Comparison of ENCODE assay signal across 12 mouse cellular contexts in genomic region chr14:30130092-30130491, GRCm38 (mm10).
DNase-seq lines count a peak whose midpoint lies in the region; TF ChIP-seq lines count a peak whose summit lies in the region.
"Had no signal": no experiment of that assay in that cellular context is flagged by ENCODE, and none has a peak within 500 bp of the region (broad histone marks: within the 10 kb centered on the region; RNA-seq: fewer than 3 reads in every experiment).

No protein-coding gene starts in this region.

- H3K27me3 ChIP-seq in ES-Bruce4 (ENCODE audit: control insufficient read depth, insufficient read depth, low read length, poor library complexity, severe bottlenecking) = no peaks in the 10 kb centered on the region
- H3K27me3 ChIP-seq: forebrain, embryonic 13.5 days had no signal

- TF ChIP-seq POLR2A in ES-Bruce4 (IDR thresholded peaks at IDR 0.05; ENCODE audit: insufficient read depth, low read length) = no peak

- no peak for TF ChIP-seq CTCF in ES-Bruce4 (IDR thresholded peaks at IDR 0.05; ENCODE audit: low read depth, low read length)

- no peaks in the 10 kb centered on the region for H3K36me3 ChIP-seq in ES-Bruce4 (ENCODE audit: control insufficient read depth, insufficient read depth, low read length, poor library complexity, severe bottlenecking)
- H3K36me3 ChIP-seq: embryonic facial prominence, embryonic 10.5 days; heart, embryonic 10.5 days; hindbrain, embryonic 12.5 days had no signal

- TF ChIP-seq EP300 in ES-Bruce4 (IDR thresholded peaks at IDR 0.05; ENCODE audit: insufficient read depth, low read depth, low read length) = no peak

- no peaks in the 10 kb centered on the region for H3K4me1 ChIP-seq in ES-Bruce4 (ENCODE audit: control insufficient read depth, insufficient read depth, low read length)
- H3K4me1 ChIP-seq: forebrain, embryonic 13.5 days had no signal

- peak; percentile 24 to 40 for DNase-seq in cerebellum, adult 18-20 months
- no peak for DNase-seq in cerebellum, adult 8-10 months
- DNase-seq in cerebellum, adult 9-10 months = peak; percentile 36
- peak; percentile 69 to 72 for DNase-seq in cerebellum, postnatal 25 days
- DNase-seq in B cell, adult 2 months = no peak
- no peak for DNase-seq in frontal cortex, postnatal 10 days (ENCODE audit: low spot score in 2 of 2)

- H3K9ac ChIP-seq in ES-Bruce4 (ENCODE audit: low read depth, poor library complexity, severe bottlenecking) = no peak overlapping the region
- H3K9ac ChIP-seq: forebrain, embryonic 13.5 days; forebrain, postnatal 0 days; hindbrain, embryonic 12.5 days had no signal

- H3K9me3 ChIP-seq in ES-Bruce4 (replicated peaks; ENCODE audit: control insufficient read depth, insufficient read depth, low read length, poor library complexity, severe bottlenecking) = no peaks in the 10 kb centered on the region
- H3K9me3 ChIP-seq: embryonic facial prominence, embryonic 10.5 days; forebrain, embryonic 13.5 days; heart, embryonic 10.5 days; hindbrain, embryonic 12.5 days had no signal

- H3K4me3 ChIP-seq in ES-Bruce4 (ENCODE audit: low read depth, low read length) = peak overlapping the region; percentile 47
- H3K4me3 ChIP-seq: embryonic facial prominence, embryonic 10.5 days; forebrain, embryonic 13.5 days; heart, embryonic 10.5 days; hindbrain, embryonic 12.5 days had no signal

- no peak overlapping the region for H3K27ac ChIP-seq in ES-Bruce4 (ENCODE audit: insufficient read depth, low read length)
- H3K27ac ChIP-seq: embryonic facial prominence, embryonic 10.5 days; forebrain, embryonic 13.5 days; heart, embryonic 10.5 days; hindbrain, embryonic 12.5 days had no signal

Comparison
In these comparisons a context has a peak if more than half of its experiments do, and no peak if none do; other contexts are left out.
1. DNase-seq: peak in cerebellum, adult 18-20 months (2 of 2), cerebellum, adult 9-10 months (single experiment) and cerebellum, postnatal 25 days (2 of 2); none in cerebellum, adult 8-10 months (single experiment), B cell, adult 2 months (0 of 2) and frontal cortex, postnatal 10 days (0 of 2).